Mouse (Mus musculus) stomach, postnatal 0 days (tissue): ENCODE measurements around the gene Pkd1.

ENCODE experiments used
- CTCF ChIP-seq: IDR thresholded peaks from 2 replicates; pipeline ENCODE4 v1.5.1; 2016; ENCODE audit warnings: antibody characterized with exemption, low read depth, mild to moderate bottlenecking, moderate library complexity
- EP300 ChIP-seq: optimal IDR thresholded peaks from 2 replicates; pipeline ENCODE3; 2016; ENCODE audit warnings: antibody characterized with exemption

DNA sequence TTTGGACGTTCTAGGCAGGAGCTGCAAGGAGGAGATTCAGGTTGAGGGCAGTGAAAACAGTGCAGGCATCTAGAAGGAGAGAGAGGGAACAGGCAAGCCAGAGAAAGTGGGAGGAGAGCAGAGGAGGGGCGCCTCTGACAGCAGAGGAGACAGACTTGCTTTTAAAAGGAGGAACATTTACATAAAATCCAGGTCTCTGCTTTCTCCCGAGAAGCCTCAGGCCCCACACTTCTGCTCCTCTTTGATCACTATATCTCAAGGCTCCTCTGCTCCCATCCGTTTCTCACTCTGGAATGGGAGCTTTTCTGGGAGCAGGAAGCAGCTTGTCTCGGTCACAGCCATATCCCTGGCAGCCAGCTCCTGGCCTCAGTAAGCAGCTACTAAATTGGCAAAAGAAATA, 14.3 kb upstream of the Pkd1 start:
- TF ChIP-seq CTCF (no peak), EP300 (no peak)
